ENCODE assay signal across 8 mouse cellular contexts in genomic region chr10:77978351-77979350, GRCm38 (mm10). TPM values are rescaled to one million over a fixed set of nuclear protein-coding genes. Genes with fewer than 3 reads are reported as not detected.
DNase-seq lines count a peak whose midpoint lies in the region; ATAC-seq lines count a peak whose summit lies in the region.

1810043G02Rik (plus strand) TSS chr10:77978524.

- H3K27me3 ChIP-seq in heart, embryonic 13.5 days (replicated peaks), result no peaks in the 10 kb centered on the region
- H3K27me3 ChIP-seq in liver, embryonic 12.5 days (replicated peaks), result peaks cover 5% of the 10 kb centered on the region
- H3K27me3 ChIP-seq in stomach, embryonic 15.5 days (replicated peaks), result no peaks in the 10 kb centered on the region

- peak; percentile 93 for ATAC-seq in heart, embryonic 13.5 days (ENCODE audit: extremely low read depth, insufficient number of reproducible peaks, low FRiP score, low TSS enrichment)
- ATAC-seq in liver, embryonic 12.5 days, result peak; percentile 97
- ATAC-seq in stomach, embryonic 15.5 days (ENCODE audit: insufficient read depth, low FRiP score, low read depth), result peak; percentile 95

- H3K4me3 ChIP-seq in brown adipose tissue, adult 24 weeks (ENCODE audit: insufficient read depth, low read depth, low read length), result peak within 1 kb of the TSS; percentile 78
- H3K4me3 ChIP-seq in heart, embryonic 13.5 days, result peak within 1 kb of the TSS; percentile 79
- H3K4me3 ChIP-seq in liver, embryonic 12.5 days, result peak within 1 kb of the TSS; percentile 70
- H3K4me3 ChIP-seq in stomach, embryonic 15.5 days (replicated peaks), result peak within 1 kb of the TSS; percentile 75

- H3K36me3 ChIP-seq in heart, embryonic 13.5 days, result peaks cover 15% of the 10 kb centered on the region
- H3K36me3 ChIP-seq in liver, embryonic 12.5 days, result no peaks in the 10 kb centered on the region
- no peaks in the 10 kb centered on the region for H3K36me3 ChIP-seq in stomach, embryonic 15.5 days

- H3K4me2 ChIP-seq in heart, embryonic 13.5 days, result peak within 1 kb of the TSS; percentile 88
- peak within 1 kb of the TSS; percentile 89 for H3K4me2 ChIP-seq in liver, embryonic 12.5 days
- peak within 1 kb of the TSS; percentile 88 for H3K4me2 ChIP-seq in stomach, embryonic 15.5 days

- no peaks in the 10 kb centered on the region for H3K9me3 ChIP-seq in heart, embryonic 13.5 days
- no peaks in the 10 kb centered on the region for H3K9me3 ChIP-seq in liver, embryonic 12.5 days (replicated peaks)
- no peaks in the 10 kb centered on the region for H3K9me3 ChIP-seq in stomach, embryonic 15.5 days

- H3K4me1 ChIP-seq in brown adipose tissue, adult 24 weeks (ENCODE audit: control insufficient read depth, insufficient read depth, insufficient read length, low read length), result no peaks in the 10 kb centered on the region
- peaks cover 14% of the 10 kb centered on the region for H3K4me1 ChIP-seq in heart, embryonic 13.5 days
- peaks cover 34% of the 10 kb centered on the region for H3K4me1 ChIP-seq in liver, embryonic 12.5 days
- peaks cover 20% of the 10 kb centered on the region for H3K4me1 ChIP-seq in stomach, embryonic 15.5 days

- H3K27ac ChIP-seq in brown adipose tissue, adult 24 weeks (replicated peaks; ENCODE audit: low read depth, low read length), result no peak within 1 kb of the TSS
- peak within 1 kb of the TSS; percentile 34; the same call in 1 of the 2 replicates for H3K27ac ChIP-seq in heart, embryonic 13.5 days (replicated peaks)
- H3K27ac ChIP-seq in liver, embryonic 12.5 days, result no peak within 1 kb of the TSS
- H3K27ac ChIP-seq in stomach, embryonic 15.5 days, result peak within 1 kb of the TSS; percentile 52

- WGBS in heart, embryonic 13.5 days, result 1% methylated on average over 57 of the region's 57 CpGs
- 2% methylated on average over 57 of the region's 57 CpGs for WGBS in liver, embryonic 12.5 days (ENCODE audit: insufficient replicate concordance)
- WGBS in stomach, embryonic 15.5 days, result 1% methylated on average over 57 of the region's 57 CpGs

- DNase-seq in CD4-positive, CD25-positive, alpha-beta regulatory T cell, adult 2 months (ENCODE audit: low read depth, low spot score), result peak; percentile 99
- DNase-seq in fat pad, adult 2 months (ENCODE audit: extremely low read depth, low read depth, low spot score), result peak; percentile 23
- peak; percentile 100 for DNase-seq in kidney, postnatal 10 days
- DNase-seq in natural killer cell, adult 2 months (ENCODE audit: low spot score in 2 of 2), result peak; percentile 98

- peak within 1 kb of the TSS; percentile 89 for H3K9ac ChIP-seq in heart, embryonic 13.5 days
- H3K9ac ChIP-seq in liver, embryonic 12.5 days, result peak within 1 kb of the TSS; percentile 77
- H3K9ac ChIP-seq in stomach, embryonic 15.5 days, result peak within 1 kb of the TSS; percentile 65

RNA-seq across cellular contexts. Expression of gene 1810043G02Rik, which starts in this region (rescaled TPM):
- polyA plus RNA-seq in brown adipose tissue, adult 24 weeks (2012; ENCODE audit: insufficient read depth, insufficient read length, missing spikeins), result 16.0 and 16.4 TPM in 2 replicates
- polyA plus RNA-seq in heart, embryonic 13.5 days (2015; fragmentation: Nextera tagmentation; extraction: Ambion mirVana), result 16.3 and 18.0 TPM in 2 replicates
- polyA plus RNA-seq in liver, embryonic 12.5 days (2016; fragmentation: Nextera tagmentation; extraction: Ambion mirVana), result 6.7 and 6.9 TPM in 2 replicates
- polyA plus RNA-seq in stomach, embryonic 15.5 days (2015; fragmentation: Nextera tagmentation; extraction: Ambion mirVana), result 23.6 and 26.7 TPM in 2 replicates

Comparison
In these comparisons a context has a peak if more than half of its experiments do, and no peak if none do; other contexts are left out.
1. DNase-seq: peak in every context shown above with its lines; median percentile 100 in kidney, postnatal 10 days; 99 in CD4-positive, CD25-positive, alpha-beta regulatory T cell, adult 2 months; 98 in natural killer cell, adult 2 months; 23 in fat pad, adult 2 months.
2. H3K27ac ChIP-seq: peak in heart, embryonic 13.5 days (single experiment) and stomach, embryonic 15.5 days (single experiment); none in brown adipose tissue, adult 24 weeks (single experiment) and liver, embryonic 12.5 days (single experiment).
3. Peak in every context shown above with its lines, with median percentiles within 50 percentile points of each other: H3K4me3 ChIP-seq, ATAC-seq, H3K4me2 ChIP-seq and H3K9ac ChIP-seq.